In the genomic region with DNA sequence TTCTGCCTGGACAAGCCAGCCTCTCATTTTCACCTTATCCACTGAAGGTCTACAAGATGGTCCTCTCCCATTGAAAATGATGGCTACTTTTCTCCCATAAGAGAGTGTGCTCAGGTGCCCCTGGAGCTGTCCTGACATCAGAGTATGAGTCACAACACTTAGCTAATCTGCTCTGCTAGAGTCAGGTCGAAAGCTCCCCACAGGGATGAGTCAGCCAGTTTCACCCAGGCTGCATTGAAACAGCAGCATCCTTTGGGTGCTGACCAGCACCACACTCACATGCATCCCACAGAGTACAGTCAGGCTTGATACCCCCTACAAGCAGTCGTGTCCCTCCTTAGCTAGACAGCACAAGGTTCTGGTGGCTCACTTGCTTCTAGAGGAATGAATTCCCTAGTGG, we compare ENCODE assay signal across 20 mouse cellular contexts.
DNase-seq lines count a peak whose midpoint lies in the region; ATAC-seq lines count a peak whose summit lies in the region.
"Had no signal": no experiment of that assay in that cellular context is flagged by ENCODE, and none has a peak within 500 bp of the region (broad histone marks: within the 10 kb centered on the region; RNA-seq: fewer than 3 reads in every experiment).

No protein-coding gene starts in this region.

- H3K27me3 ChIP-seq in midbrain, embryonic 16.5 days (ENCODE audit: control insufficient read depth, insufficient read depth, low read depth, low read length), result no peaks in the 10 kb centered on the region
- H3K27me3 ChIP-seq: CH12.LX; forebrain, embryonic 13.5 days; heart, embryonic 15.5 days; kidney, embryonic 15.5 days; liver, embryonic 15.5 days; midbrain, embryonic 13.5 days had no signal

- no peak overlapping the region for H3K4me2 ChIP-seq in midbrain, embryonic 16.5 days (ENCODE audit: low read length)
- H3K4me2 ChIP-seq: forebrain, embryonic 13.5 days; heart, embryonic 15.5 days; kidney, embryonic 15.5 days; liver, embryonic 15.5 days; midbrain, embryonic 13.5 days had no signal

- no peak for ATAC-seq in midbrain, embryonic 16.5 days
- ATAC-seq: forebrain, embryonic 13.5 days; hindbrain, postnatal 0 days; intestine, postnatal 0 days; midbrain, embryonic 13.5 days had no signal

- intact Hi-C loops in left cerebral cortex, postnatal 4 days (cut with DNase I), result no loop called here

- DNase-seq in adrenal gland, adult 8-10 months, result peak; percentile 17
- no peak for DNase-seq in adrenal gland, postnatal 4 days (ENCODE audit: low spot score in 2 of 2)
- peak; percentile 7 for DNase-seq in left cerebral cortex, adult 11 months (ENCODE audit: low spot score)
- DNase-seq in left cerebral cortex, postnatal 4 days, result no peak
- DNase-seq in NIH3T3 (ENCODE audit: low read depth), result peak; percentile 4
- peak; percentile 10 to 29 for DNase-seq in left cerebral cortex, adult 9 months (ENCODE audit: low spot score in 2 of 2)
- no peak for DNase-seq in gastrocnemius, postnatal 10 days
- DNase-seq: cerebellum, adult 9-10 months; heart, adult 18-20 months; thymus, postnatal 25 days had no signal

- no peaks in the 10 kb centered on the region for H3K4me1 ChIP-seq in midbrain, embryonic 16.5 days (ENCODE audit: control insufficient read depth, insufficient read depth, low read length)
- H3K4me1 ChIP-seq: heart, embryonic 15.5 days; kidney, embryonic 15.5 days; liver, embryonic 15.5 days had no signal

- H3K27ac ChIP-seq in midbrain, embryonic 16.5 days (ENCODE audit: low read length), result no peak overlapping the region
- H3K27ac ChIP-seq: forebrain, embryonic 13.5 days; heart, embryonic 15.5 days; hindbrain, postnatal 0 days; kidney, embryonic 15.5 days; liver, embryonic 15.5 days; midbrain, embryonic 13.5 days had no signal

- H3K4me3 ChIP-seq in midbrain, embryonic 16.5 days (ENCODE audit: low read depth, low read length), result no peak overlapping the region
- H3K4me3 ChIP-seq: forebrain, embryonic 13.5 days; heart, embryonic 15.5 days; kidney, embryonic 15.5 days; liver, embryonic 15.5 days; midbrain, embryonic 13.5 days; myocyte had no signal

- H3K9ac ChIP-seq in midbrain, embryonic 16.5 days (ENCODE audit: low read depth, low read length), result no peak overlapping the region
- H3K9ac ChIP-seq: forebrain, embryonic 13.5 days; heart, embryonic 15.5 days; kidney, embryonic 15.5 days; liver, embryonic 15.5 days; midbrain, embryonic 13.5 days had no signal

- no peaks in the 10 kb centered on the region for H3K36me3 ChIP-seq in midbrain, embryonic 16.5 days (ENCODE audit: control insufficient read depth, insufficient read depth, low read length)
- H3K36me3 ChIP-seq: heart, embryonic 15.5 days; kidney, embryonic 15.5 days; liver, embryonic 15.5 days; midbrain, embryonic 13.5 days had no signal

- H3K9me3 ChIP-seq in midbrain, embryonic 16.5 days (replicated peaks; ENCODE audit: control insufficient read depth, low read length, poor library complexity, severe bottlenecking), result no peaks in the 10 kb centered on the region
- H3K9me3 ChIP-seq: forebrain, embryonic 13.5 days; heart, embryonic 15.5 days; kidney, embryonic 15.5 days; liver, embryonic 15.5 days; midbrain, embryonic 13.5 days had no signal

- 92% methylated on average over 2 of the region's 2 CpGs for WGBS in midbrain, embryonic 16.5 days

Comparison
In these comparisons a context has a peak if more than half of its experiments do, and no peak if none do; other contexts are left out.
1. DNase-seq: peak in adrenal gland, adult 8-10 months (single experiment), left cerebral cortex, adult 11 months (single experiment), NIH3T3 (single experiment) and left cerebral cortex, adult 9 months (2 of 2); none in adrenal gland, postnatal 4 days (0 of 2), left cerebral cortex, postnatal 4 days (single experiment) and gastrocnemius, postnatal 10 days (single experiment).